Mouse (Mus musculus): ENCODE measurements around the gene Cep350. TPM values are rescaled to one million over a fixed set of nuclear protein-coding genes. Genes with fewer than 3 reads are reported as not detected.
A peak's percentile ranks its signal among the peaks of the same experiment; 100 is the strongest.

Gene Cep350
- polyA plus RNA-seq, 1 experiment from 2014 or later, result 8.1 TPM

- H3K4me3 ChIP-seq (ENCODE audit: low read depth, low read length), result no peak overlapping the region
- no peaks in the 10 kb centered on the region for H3K36me3 ChIP-seq (ENCODE audit: control insufficient read depth, insufficient read depth, low read length)
- H3K4me2 ChIP-seq (ENCODE audit: low read length), result no peak overlapping the region
- 0 out of 2 replicates have a peak, but pooled peaks cover 3% of the 10 kb centered on the region for H3K4me1 ChIP-seq (ENCODE audit: control insufficient read depth, insufficient read depth, low read length)
- no peaks in the 10 kb centered on the region for H3K27me3 ChIP-seq (replicated peaks; ENCODE audit: control insufficient read depth, insufficient read depth, low read length)
- 62% methylated on average over 11 of the region's 11 CpGs for WGBS
- no peak overlapping the region for H3K27ac ChIP-seq (ENCODE audit: low read depth, low read length)
- DNase-seq (ENCODE audit: low spot score) (no peak), ATAC-seq (no peak)
- H3K9me3 ChIP-seq (replicated peaks; ENCODE audit: control insufficient read depth, low read length), result no peaks in the 10 kb centered on the region
- no peak overlapping the region for H3K9ac ChIP-seq (ENCODE audit: low read length)
These were observed 17.3 kb upstream of the Cep350 start for GRCm38 (mm10) chr1:155990391-155990790.

- H3K27me3 ChIP-seq (replicated peaks; ENCODE audit: control insufficient read depth, insufficient read depth, low read length), result no peaks in the 10 kb centered on the region
- peak; percentile 63 for DNase-seq (ENCODE audit: low spot score)
- 0% methylated on average over 2 of the region's 2 CpGs for WGBS
- ATAC-seq, result no peak
- no peak overlapping the region for H3K27ac ChIP-seq (ENCODE audit: low read depth, low read length)
- H3K36me3 ChIP-seq (ENCODE audit: control insufficient read depth, insufficient read depth, low read length), result no peaks in the 10 kb centered on the region
- H3K4me3 ChIP-seq (ENCODE audit: low read depth, low read length), result no peak overlapping the region
- no peak overlapping the region for H3K4me2 ChIP-seq (ENCODE audit: low read length)
- 0 out of 2 replicates have a peak, but pooled peaks cover 3% of the 10 kb centered on the region for H3K4me1 ChIP-seq (ENCODE audit: control insufficient read depth, insufficient read depth, low read length)
- H3K9me3 ChIP-seq (replicated peaks; ENCODE audit: control insufficient read depth, low read length), result no peaks in the 10 kb centered on the region
- no peak overlapping the region for H3K9ac ChIP-seq (ENCODE audit: low read length)
These were observed 16.3 kb upstream of the Cep350 start for GRCm38 (mm10) chr1:155989387-155989786.

GRCm38 (mm10) chr1:155987625-155988024 is 14.6 kb upstream of the Cep350 start:
- no peak overlapping the region for H3K27ac ChIP-seq (ENCODE audit: low read depth, low read length)
- H3K9ac ChIP-seq (ENCODE audit: low read length), result no peak overlapping the region
- H3K4me1 ChIP-seq (ENCODE audit: control insufficient read depth, insufficient read depth, low read length), result 0 out of 2 replicates have a peak, but pooled peaks cover 3% of the 10 kb centered on the region
- H3K36me3 ChIP-seq (ENCODE audit: control insufficient read depth, insufficient read depth, low read length), result no peaks in the 10 kb centered on the region
- H3K27me3 ChIP-seq (replicated peaks; ENCODE audit: control insufficient read depth, insufficient read depth, low read length), result no peaks in the 10 kb centered on the region
- no peak for DNase-seq (ENCODE audit: low spot score)
- no peaks in the 10 kb centered on the region for H3K9me3 ChIP-seq (replicated peaks; ENCODE audit: control insufficient read depth, low read length)
- WGBS, result 80% methylated on average over 2 of the region's 2 CpGs
- no peak for ATAC-seq
- no peak overlapping the region for H3K4me3 ChIP-seq (ENCODE audit: low read depth, low read length)
- no peak overlapping the region for H3K4me2 ChIP-seq (ENCODE audit: low read length)

GRCm38 (mm10) chr1:155974931-155975330 is 1.9 kb upstream of the Cep350 start:
- Histone ChIP-seq H3K27me3 (replicated peaks; ENCODE audit: control insufficient read depth, insufficient read depth, low read length) (no peaks in the 10 kb centered on the region), H3K36me3 (ENCODE audit: control insufficient read depth, insufficient read depth, low read length) (no peaks in the 10 kb centered on the region), H3K4me3 (ENCODE audit: low read depth, low read length) (no peak overlapping the region), H3K27ac (ENCODE audit: low read depth, low read length) (no peak overlapping the region), H3K4me1 (ENCODE audit: control insufficient read depth, insufficient read depth, low read length) (peaks cover 9% of the 10 kb centered on the region; the same call in 1 of the 2 replicates), H3K4me2 (ENCODE audit: low read length) (no peak overlapping the region), H3K9ac (ENCODE audit: low read length) (no peak overlapping the region), H3K9me3 (replicated peaks; ENCODE audit: control insufficient read depth, low read length) (no peaks in the 10 kb centered on the region)
- no peak for ATAC-seq
- no peak for DNase-seq (ENCODE audit: low spot score)
- 69% methylated on average over 2 of the region's 2 CpGs for WGBS

- peak overlapping the region; percentile 90 for H3K27ac ChIP-seq (ENCODE audit: low read depth, low read length)
- ATAC-seq (peak; percentile 6; the same call in 1 of the 2 replicates), DNase-seq (ENCODE audit: low spot score) (no peak)
These were observed 794 bp upstream of the Cep350 start for GRCm38 (mm10) chr1:155973719-155974379.

GRCm38 (mm10) chr1:155972146-155973067 is 648 bp downstream of the Cep350 start:
- peaks cover 9% of the 10 kb centered on the region; the same call in 1 of the 2 replicates for H3K4me1 ChIP-seq (ENCODE audit: control insufficient read depth, insufficient read depth, low read length)
- peak; percentile 73 for ATAC-seq
- WGBS, result 2% methylated on average over 41 of the region's 51 CpGs
- no peaks in the 10 kb centered on the region for H3K9me3 ChIP-seq (replicated peaks; ENCODE audit: control insufficient read depth, low read length)
- peak overlapping the region; percentile 90 for H3K27ac ChIP-seq (ENCODE audit: low read depth, low read length)
- H3K36me3 ChIP-seq (ENCODE audit: control insufficient read depth, insufficient read depth, low read length), result no peaks in the 10 kb centered on the region
- H3K4me3 ChIP-seq (ENCODE audit: low read depth, low read length), result peak overlapping the region; percentile 98
- peak overlapping the region; percentile 70 for H3K4me2 ChIP-seq (ENCODE audit: low read length)
- peak; percentile 32 for DNase-seq (ENCODE audit: low spot score)
- no peaks in the 10 kb centered on the region for H3K27me3 ChIP-seq (replicated peaks; ENCODE audit: control insufficient read depth, insufficient read depth, low read length)
- H3K9ac ChIP-seq (ENCODE audit: low read length), result peak overlapping the region; percentile 97

More at GRCm38 (mm10) chr1:155973719-155974379, 794 bp upstream of the Cep350 start:
- Histone ChIP-seq H3K4me1 (ENCODE audit: control insufficient read depth, insufficient read depth, low read length) (peaks cover 9% of the 10 kb centered on the region; the same call in 1 of the 2 replicates), H3K4me3 (ENCODE audit: low read depth, low read length) (peak overlapping the region; percentile 98), H3K36me3 (ENCODE audit: control insufficient read depth, insufficient read depth, low read length) (no peaks in the 10 kb centered on the region), H3K9me3 (replicated peaks; ENCODE audit: control insufficient read depth, low read length) (no peaks in the 10 kb centered on the region), H3K9ac (ENCODE audit: low read length) (peak overlapping the region; percentile 97), H3K4me2 (ENCODE audit: low read length) (peak overlapping the region; percentile 64), H3K27me3 (replicated peaks; ENCODE audit: control insufficient read depth, insufficient read depth, low read length) (no peaks in the 10 kb centered on the region)
- WGBS, result 4% methylated on average over 19 of the region's 19 CpGs

GRCm38 (mm10) chr1:155949170-155949569 is 23.9 kb downstream of the Cep350 start:
- no peak overlapping the region for H3K9ac ChIP-seq (ENCODE audit: low read length)
- H3K9me3 ChIP-seq (replicated peaks; ENCODE audit: control insufficient read depth, low read length), result no peaks in the 10 kb centered on the region
- no peak overlapping the region for H3K4me2 ChIP-seq (ENCODE audit: low read length)
- DNase-seq (ENCODE audit: low spot score) (no peak), ATAC-seq (no peak)
- H3K27ac ChIP-seq (ENCODE audit: low read depth, low read length), result no peak overlapping the region
- WGBS, result 97% methylated on average over 2 of the region's 2 CpGs
- no peaks in the 10 kb centered on the region for H3K4me1 ChIP-seq (ENCODE audit: control insufficient read depth, insufficient read depth, low read length)
- H3K4me3 ChIP-seq (ENCODE audit: low read depth, low read length), result no peak overlapping the region
- H3K36me3 ChIP-seq (ENCODE audit: control insufficient read depth, insufficient read depth, low read length), result peaks cover 48% of the 10 kb centered on the region
- H3K27me3 ChIP-seq (replicated peaks; ENCODE audit: control insufficient read depth, insufficient read depth, low read length), result no peaks in the 10 kb centered on the region

GRCm38 (mm10) chr1:155944361-155944760 is 28.7 kb downstream of the Cep350 start:
- Histone ChIP-seq H3K27ac (ENCODE audit: low read depth, low read length) (no peak overlapping the region), H3K4me1 (ENCODE audit: control insufficient read depth, insufficient read depth, low read length) (no peaks in the 10 kb centered on the region), H3K36me3 (ENCODE audit: control insufficient read depth, insufficient read depth, low read length) (peaks cover 29% of the 10 kb centered on the region), H3K27me3 (replicated peaks; ENCODE audit: control insufficient read depth, insufficient read depth, low read length) (no peaks in the 10 kb centered on the region), H3K4me3 (ENCODE audit: low read depth, low read length) (no peak overlapping the region), H3K9ac (ENCODE audit: low read length) (no peak overlapping the region), H3K9me3 (replicated peaks; ENCODE audit: control insufficient read depth, low read length) (no peaks in the 10 kb centered on the region), H3K4me2 (ENCODE audit: low read length) (no peak overlapping the region)
- DNase-seq (ENCODE audit: low spot score) (no peak), ATAC-seq (no peak)
- WGBS, result 91% methylated on average over 2 of the region's 2 CpGs

Measured in forebrain, embryonic 14.5 days (tissue).